Mouse (Mus musculus) neural tube, embryonic 15.5 days (tissue): ENCODE data around the gene 1700001P01Rik. TPM values are rescaled to one million over a fixed set of nuclear protein-coding genes. Genes with fewer than 3 reads are reported as not detected.

Experiments used
- ATAC-seq: fragments of 200-750 bp; cut with Nextera tagmentation; 2 replicates; pipeline ENCODE4 v1.8.0; 2017; ENCODE audit warnings: mild to moderate bottlenecking, moderate TSS enrichment, moderate library complexity; ENCODE audit not compliant: low FRiP score
- H3K27ac ChIP-seq: fragments of 300-500 bp; sonication (generic); replicated peaks from 2 replicates; pipeline ENCODE4 v1.5.1; 2015; ENCODE audit warnings: mild to moderate bottlenecking, inconsistent platforms
- H3K27me3 ChIP-seq: fragments of 300-500 bp; sonication (generic); replicated peaks from 2 replicates; pipeline ENCODE4 v1.6.1; 2015; ENCODE audit warnings: inconsistent platforms
- H3K36me3 ChIP-seq: fragments of 300-500 bp; sonication (generic); 2 replicates; pipeline ENCODE4 v1.6.1; 2015; ENCODE audit warnings: inconsistent platforms
- H3K4me1 ChIP-seq: fragments of 300-500 bp; sonication (generic); 2 replicates; pipeline ENCODE4 v1.6.1; 2015; ENCODE audit warnings: inconsistent platforms
- H3K4me2 ChIP-seq: fragments of 300-500 bp; sonication (generic); 2 replicates; pipeline ENCODE4 v1.6.1; 2015; ENCODE audit warnings: inconsistent platforms, mild to moderate bottlenecking, moderate library complexity
- H3K4me3 ChIP-seq: fragments of 300-500 bp; sonication (generic); replicated peaks from 2 replicates; pipeline ENCODE4 v1.5.1; 2015; ENCODE audit warnings: mild to moderate bottlenecking, inconsistent platforms
- H3K9ac ChIP-seq: fragments of 300-500 bp; sonication (generic); replicated peaks from 2 replicates; pipeline ENCODE4 v1.6.1; 2015; ENCODE audit warnings: mild to moderate bottlenecking, inconsistent platforms
- H3K9me3 ChIP-seq: fragments of 300-500 bp; sonication (generic); replicated peaks from 2 replicates; pipeline ENCODE4 v1.6.1; 2016; ENCODE audit warnings: inconsistent platforms
- WGBS: fragments of 180-500 bp; shearing (Covaris S2); methylation state at CpG from one replicate; pipeline ENCODE4 v1.1.7; 2015; ENCODE audit warnings: mixed read lengths; 5-methylcytosine and 5-hydroxymethylcytosine counted together
- polyA plus RNA-seq: library from polyadenylated mRNA; unstranded; fragments of >200 nt; fragmentation: Nextera tagmentation; extraction: Ambion mirVana; gene quantifications from 2 replicates; pipeline ENCODE4 v1.2.1, GENCODE M21; 2015

1700001P01Rik gene
- polyA plus RNA-seq, 1 experiment from 2014 or later: 0.88 TPM

DNA sequence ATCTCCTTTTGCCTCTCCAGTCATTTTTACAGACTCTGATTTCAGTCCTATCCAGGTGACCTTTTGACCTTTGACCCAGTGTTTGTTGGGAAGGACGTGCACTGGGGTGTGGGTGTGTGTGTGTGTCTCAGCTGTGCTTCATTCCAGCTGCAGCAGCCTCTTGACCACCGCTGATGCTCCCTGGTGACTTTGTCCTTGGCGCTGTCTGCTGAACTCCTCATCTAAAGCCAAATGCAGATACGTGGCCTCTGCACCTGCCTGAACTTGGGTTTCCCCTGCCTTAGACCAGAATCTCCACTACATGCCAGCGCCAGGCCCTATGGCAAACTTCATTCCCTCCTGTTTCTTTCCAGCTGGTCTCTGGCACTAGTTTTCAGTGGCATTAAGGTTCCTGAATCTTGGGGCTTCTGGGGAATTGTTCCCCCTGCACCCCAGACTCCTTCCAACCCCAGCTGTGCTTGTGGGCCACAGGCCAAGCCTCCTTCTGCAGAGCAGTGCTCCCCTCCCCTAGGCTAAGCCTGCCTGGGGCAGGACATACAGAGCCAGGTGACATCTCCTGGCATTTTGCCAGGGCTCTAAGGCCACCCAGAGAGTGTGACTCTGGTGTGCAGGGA is 33.0 kb upstream of the 1700001P01Rik start:
- no peak overlapping the region for H3K4me3 ChIP-seq
- peak overlapping the region; percentile 24; the same call in 1 of the 2 replicates for H3K27ac ChIP-seq
- no peaks in the 10 kb centered on the region for H3K27me3 ChIP-seq
- peaks cover 27% of the 10 kb centered on the region for H3K36me3 ChIP-seq
- ATAC-seq: no peak
- no peak overlapping the region for H3K9ac ChIP-seq
- H3K4me2 ChIP-seq: no peak overlapping the region
- peaks cover 95% of the 10 kb centered on the region for H3K4me1 ChIP-seq
- 47% methylated on average over 5 of the region's 5 CpGs for WGBS
- H3K9me3 ChIP-seq: no peaks in the 10 kb centered on the region

DNA sequence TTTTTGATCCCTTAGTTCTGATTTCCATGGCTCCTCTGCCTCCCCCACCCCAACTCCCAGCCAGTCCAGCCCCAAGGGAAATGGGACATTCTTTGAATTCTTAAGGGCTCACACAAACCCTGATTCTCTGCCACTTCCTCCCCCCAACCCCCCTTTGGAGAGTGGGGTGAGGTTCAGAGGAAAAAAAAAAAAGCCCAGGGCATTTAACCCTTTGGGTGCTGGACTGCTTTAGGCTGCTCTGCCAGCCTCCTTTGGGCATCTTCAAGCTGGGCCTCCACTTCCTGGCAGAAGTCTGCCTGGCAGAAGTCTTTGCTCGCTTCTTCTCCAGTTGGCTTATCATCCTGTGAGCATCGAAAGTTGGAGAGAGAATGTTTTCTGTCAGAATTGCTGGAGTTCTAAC is 32.4 kb upstream of the 1700001P01Rik start:
- Histone ChIP-seq H3K4me3 (no peak overlapping the region), H3K9ac (no peak overlapping the region), H3K9me3 (no peaks in the 10 kb centered on the region), H3K4me1 (peaks cover 93% of the 10 kb centered on the region), H3K4me2 (no peak overlapping the region), H3K36me3 (peaks cover 24% of the 10 kb centered on the region), H3K27me3 (no peaks in the 10 kb centered on the region), H3K27ac (peak overlapping the region; percentile 24)
- 74% methylated on average over 2 of the region's 2 CpGs for WGBS
- ATAC-seq: no peak

DNA sequence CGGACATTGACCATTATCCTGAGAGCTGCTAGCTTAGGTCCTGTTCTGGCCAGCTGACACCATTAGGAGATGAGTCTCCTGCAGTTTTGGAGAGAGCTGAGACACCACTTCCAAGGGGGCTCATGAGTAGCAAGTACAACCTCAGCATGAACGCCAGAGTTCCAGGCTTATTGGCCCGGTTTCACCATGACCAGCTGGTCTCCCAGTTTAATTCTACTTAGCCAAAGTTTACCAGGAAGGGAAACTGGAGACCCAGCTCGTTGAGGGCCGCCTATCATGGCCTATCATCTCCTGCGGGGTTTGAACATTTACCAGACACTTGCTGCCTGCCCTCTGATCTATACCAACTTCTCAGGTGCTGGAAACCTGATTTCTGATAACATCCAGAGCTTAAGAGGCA is 31.9 kb upstream of the 1700001P01Rik start:
- WGBS: 60% methylated on average over 6 of the region's 6 CpGs
- Histone ChIP-seq H3K4me1 (peaks cover 93% of the 10 kb centered on the region), H3K27me3 (no peaks in the 10 kb centered on the region), H3K9me3 (no peaks in the 10 kb centered on the region), H3K36me3 (peaks cover 24% of the 10 kb centered on the region), H3K27ac (peak overlapping the region; percentile 24), H3K4me2 (no peak overlapping the region), H3K4me3 (no peak overlapping the region), H3K9ac (no peak overlapping the region)
- ATAC-seq: no peak

GRCm38 (mm10) chr11:97806613-97806964 is 30.9 kb upstream of the 1700001P01Rik start:
- Histone ChIP-seq H3K36me3 (peaks cover 24% of the 10 kb centered on the region), H3K27ac (peak overlapping the region; percentile 79), H3K4me3 (no peak overlapping the region), H3K4me2 (peak overlapping the region; percentile 40), H3K27me3 (no peaks in the 10 kb centered on the region), H3K4me1 (peaks cover 93% of the 10 kb centered on the region), H3K9ac (0 out of 2 replicates have a peak overlapping the region, but pooled peaks have one; percentile 26), H3K9me3 (no peaks in the 10 kb centered on the region)
- no peak for ATAC-seq
- WGBS: 62% methylated on average over 7 of the region's 7 CpGs

DNA sequence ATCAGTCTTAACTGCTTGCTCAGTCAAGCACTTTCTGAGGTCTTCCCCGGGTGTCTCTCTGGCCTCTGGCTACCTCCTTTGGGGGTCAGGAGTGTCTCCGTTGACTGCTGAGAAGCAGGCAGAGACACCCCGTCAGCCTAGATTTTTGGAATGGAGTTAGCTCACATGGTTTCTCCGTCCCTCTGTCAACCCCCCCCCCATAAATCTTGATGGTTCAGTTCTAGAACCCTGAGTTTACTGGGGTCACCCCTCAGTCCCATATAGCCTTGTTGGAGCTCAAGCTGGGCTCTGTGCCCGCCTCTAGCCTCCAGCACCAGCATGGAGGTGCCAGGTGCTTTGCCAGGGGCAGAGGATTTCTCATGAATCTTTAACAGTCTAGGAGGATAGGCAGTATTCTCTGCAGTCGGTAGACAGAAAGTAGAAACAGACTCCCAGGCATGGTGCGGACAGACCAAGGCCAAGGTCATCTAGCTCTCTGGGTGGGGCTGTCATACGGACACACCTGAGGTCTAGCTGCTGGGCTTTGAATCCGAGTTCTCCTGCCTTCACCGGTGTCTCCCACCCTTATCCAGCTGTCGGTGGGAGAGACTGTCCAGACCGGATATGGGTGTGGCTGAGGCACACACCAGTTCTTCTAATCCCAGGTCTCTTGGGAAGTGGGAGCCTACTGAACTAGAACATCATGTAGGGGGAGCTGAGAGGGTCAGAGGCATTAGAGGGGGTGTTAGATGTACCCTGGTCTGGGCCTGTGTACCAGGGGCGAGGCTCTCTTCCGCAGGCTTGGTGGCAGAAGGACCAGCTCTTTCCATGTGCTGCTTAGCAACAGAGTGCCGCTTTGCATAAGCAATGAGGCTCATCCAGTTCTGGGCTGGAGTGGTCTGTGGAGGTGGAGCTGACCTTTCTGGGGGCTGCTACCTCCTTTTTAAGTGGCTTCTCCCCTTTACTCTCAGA is 30.2 kb upstream of the 1700001P01Rik start:
- ATAC-seq: peak; percentile 58; the same call in 1 of the 2 replicates
- Histone ChIP-seq H3K9me3 (no peaks in the 10 kb centered on the region), H3K4me2 (peak overlapping the region; percentile 40), H3K4me3 (no peak overlapping the region), H3K27me3 (no peaks in the 10 kb centered on the region), H3K4me1 (peaks cover 93% of the 10 kb centered on the region), H3K9ac (0 out of 2 replicates have a peak overlapping the region, but pooled peaks have one; percentile 26), H3K36me3 (peaks cover 24% of the 10 kb centered on the region), H3K27ac (peak overlapping the region; percentile 79)
- WGBS: 30% methylated on average over 15 of the region's 15 CpGs

DNA sequence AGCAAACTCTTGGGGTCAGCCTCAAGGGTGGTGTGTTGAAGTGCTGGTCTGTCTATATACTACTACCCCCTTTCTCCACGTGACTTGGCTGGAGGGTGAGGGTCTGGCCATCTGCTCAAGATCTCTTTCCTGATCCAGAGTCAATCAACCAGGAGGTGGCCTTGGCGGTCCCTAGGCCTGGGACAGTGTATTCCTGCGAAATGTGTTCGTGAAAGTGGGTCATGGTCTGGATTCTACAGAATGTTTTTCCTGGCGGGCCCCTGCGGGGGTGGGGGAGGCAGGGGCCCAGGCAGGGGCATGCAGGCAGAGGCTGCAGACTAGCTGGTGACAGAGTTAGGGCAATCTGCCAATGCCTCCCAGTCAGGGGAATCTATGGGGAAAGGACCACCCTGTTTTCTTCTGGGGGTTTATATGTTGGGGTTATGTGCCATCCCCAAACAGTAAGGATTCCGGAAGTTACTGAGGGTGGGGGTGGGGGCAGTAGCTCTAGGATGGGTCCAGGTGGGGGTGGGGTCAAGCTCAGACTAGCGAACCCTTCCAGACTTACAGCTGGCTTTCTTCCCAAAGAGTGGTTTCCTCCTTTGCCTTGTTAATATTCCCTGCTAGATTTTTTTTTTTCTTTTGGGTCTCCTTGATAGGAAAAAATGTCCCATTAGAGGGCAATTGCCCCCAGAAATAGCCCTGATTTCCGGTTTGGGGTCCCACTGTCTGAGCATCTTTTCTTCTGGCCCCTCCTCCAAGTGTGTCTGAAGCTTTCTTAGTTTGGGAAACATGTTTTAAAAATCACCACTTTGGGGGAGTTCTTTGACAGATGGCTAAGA is 29.3 kb upstream of the 1700001P01Rik start:
- Histone ChIP-seq H3K27me3 (no peaks in the 10 kb centered on the region), H3K4me3 (no peak overlapping the region), H3K9me3 (no peaks in the 10 kb centered on the region), H3K36me3 (peaks cover 24% of the 10 kb centered on the region), H3K4me2 (peak overlapping the region; percentile 40), H3K9ac (peak overlapping the region; percentile 14; the same call in 1 of the 2 replicates), H3K27ac (peak overlapping the region; percentile 79), H3K4me1 (peaks cover 90% of the 10 kb centered on the region)
- no peak for ATAC-seq
- WGBS: 27% methylated on average over 9 of the region's 9 CpGs

DNA sequence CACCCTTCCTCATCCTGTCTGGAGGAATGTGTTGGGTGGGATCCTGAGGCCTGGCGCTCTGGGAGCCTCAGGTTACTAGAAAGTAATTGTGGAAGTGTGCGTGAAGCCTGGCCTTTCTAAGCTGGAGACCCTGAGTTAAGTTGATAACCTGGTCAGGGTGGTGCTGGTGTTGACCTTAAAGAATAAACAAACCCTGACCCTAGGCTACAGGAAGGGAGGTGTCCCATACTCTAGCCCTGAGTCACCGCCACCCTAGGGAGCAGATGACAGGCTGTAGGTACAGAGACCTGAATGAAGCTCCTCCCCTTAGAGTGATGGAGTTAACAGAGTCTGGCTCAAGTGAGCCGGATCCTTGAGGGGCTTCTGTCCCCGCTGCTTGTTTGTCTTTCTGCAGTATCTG is 28.1 kb upstream of the 1700001P01Rik start:
- Histone ChIP-seq H3K4me1 (peaks cover 78% of the 10 kb centered on the region), H3K27ac (no peak overlapping the region), H3K27me3 (no peaks in the 10 kb centered on the region), H3K9me3 (no peaks in the 10 kb centered on the region), H3K4me3 (no peak overlapping the region), H3K9ac (no peak overlapping the region), H3K36me3 (peaks cover 18% of the 10 kb centered on the region), H3K4me2 (0 out of 2 replicates have a peak overlapping the region, but pooled peaks have one; percentile 4)
- WGBS: 84% methylated on average over 5 of the region's 5 CpGs
- no peak for ATAC-seq

DNA sequence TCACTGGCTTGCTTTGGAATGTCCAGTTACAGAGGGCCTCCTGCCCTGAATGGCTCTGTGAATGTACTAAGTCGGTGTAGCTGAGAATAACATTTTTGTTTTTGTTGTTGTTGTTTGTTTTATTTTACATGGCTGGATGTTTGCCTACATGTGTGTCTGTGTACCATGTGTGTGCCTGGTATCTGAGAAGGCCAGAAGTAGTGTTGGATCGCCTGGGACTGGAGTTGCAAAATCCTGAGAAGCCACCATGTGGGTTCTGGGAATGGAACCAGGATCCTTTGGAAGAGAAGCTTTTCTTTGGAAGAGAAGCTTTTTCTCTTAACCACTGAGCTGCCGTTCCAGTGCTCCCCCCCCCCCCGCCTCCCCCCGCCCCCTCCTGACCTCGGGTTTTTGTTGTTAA is 26.8 kb upstream of the 1700001P01Rik start:
- Histone ChIP-seq H3K9me3 (no peaks in the 10 kb centered on the region), H3K4me1 (peaks cover 76% of the 10 kb centered on the region), H3K4me2 (peak overlapping the region; percentile 63), H3K36me3 (peaks cover 6% of the 10 kb centered on the region), H3K27me3 (no peaks in the 10 kb centered on the region), H3K4me3 (no peak overlapping the region), H3K9ac (peak overlapping the region; percentile 96; the same call in 1 of the 2 replicates), H3K27ac (0 out of 2 replicates have a peak overlapping the region, but pooled peaks have one; percentile 2)
- no peak for ATAC-seq
- 46% methylated on average over 6 of the region's 6 CpGs for WGBS

DNA sequence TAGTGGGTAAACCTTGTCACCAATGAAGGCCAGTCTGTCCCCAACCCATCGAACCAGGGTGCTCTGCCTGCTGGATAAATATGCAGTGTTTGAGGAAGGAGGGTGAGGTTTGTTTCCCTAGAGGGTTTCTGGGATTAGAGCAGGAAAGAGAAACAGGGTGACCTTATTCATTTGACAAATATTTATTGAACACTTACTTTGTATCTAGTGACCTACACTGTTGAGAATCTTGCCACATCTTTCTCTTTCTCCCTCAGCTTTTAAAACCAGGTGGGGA is 26.4 kb upstream of the 1700001P01Rik start:
- 0 out of 2 replicates have a peak overlapping the region, but pooled peaks have one; percentile 98 for H3K27ac ChIP-seq

GRCm38 (mm10) chr11:97801409-97802193 is 25.9 kb upstream of the 1700001P01Rik start:
- peak overlapping the region; percentile 98 for H3K27ac ChIP-seq
- H3K4me2 ChIP-seq: peak overlapping the region; percentile 63
- H3K36me3 ChIP-seq: no peaks in the 10 kb centered on the region
- peak overlapping the region; percentile 96 for H3K4me3 ChIP-seq
- peaks cover 69% of the 10 kb centered on the region for H3K4me1 ChIP-seq
- H3K27me3 ChIP-seq: no peaks in the 10 kb centered on the region
- WGBS: 23% methylated on average over 8 of the region's 8 CpGs
- ATAC-seq: no peak
- H3K9ac ChIP-seq: peak overlapping the region; percentile 96
- no peaks in the 10 kb centered on the region for H3K9me3 ChIP-seq

More for the DNA sequence above, 26.4 kb upstream of the 1700001P01Rik start:
- Histone ChIP-seq H3K4me3 (peak overlapping the region; percentile 96; the same call in 1 of the 2 replicates), H3K4me1 (peaks cover 74% of the 10 kb centered on the region), H3K9me3 (no peaks in the 10 kb centered on the region), H3K4me2 (peak overlapping the region; percentile 63), H3K27me3 (no peaks in the 10 kb centered on the region), H3K9ac (peak overlapping the region; percentile 96; the same call in 1 of the 2 replicates), H3K36me3 (peaks cover 4% of the 10 kb centered on the region)
- WGBS: 50% methylated on average over 1 of the region's 1 CpGs
- ATAC-seq: no peak
